Mouse (Mus musculus) adrenal gland, postnatal 14 days (tissue): ENCODE results near the gene Diaph3. TPM values are rescaled to one million over a fixed set of nuclear protein-coding genes. Genes with fewer than 3 reads are reported as not detected.

Source experiments
- DNase-seq: peaks from one replicate; pipeline ENCODE4 v3.0.0; 2021; ENCODE audit warnings: mixed read lengths
- long read RNA-seq, 2 experiments: library from polyadenylated mRNA; stranded (forward); transcript quantifications; one replicate each; pipeline ENCODE4 v2.0.0; 2021
- total RNA-seq: library from RNA; stranded (reverse); gene quantifications from 2 replicates; pipeline ENCODE4 v1.2.3, GENCODE M21; 2021

Gene Diaph3
- 8.5 and 8.6 TPM in 2 replicates for total RNA-seq
- long read RNA-seq, experiment 1: 0 reads
- long read RNA-seq, experiment 2, full-length matches to known transcripts: 3 of 5 reads
- long read RNA-seq, experiment 2, partial matches to known transcripts: 1 of 5 reads
- long read RNA-seq, experiment 2, other reads (novel, unspliced or antisense): 1 of 5 reads

DNA sequence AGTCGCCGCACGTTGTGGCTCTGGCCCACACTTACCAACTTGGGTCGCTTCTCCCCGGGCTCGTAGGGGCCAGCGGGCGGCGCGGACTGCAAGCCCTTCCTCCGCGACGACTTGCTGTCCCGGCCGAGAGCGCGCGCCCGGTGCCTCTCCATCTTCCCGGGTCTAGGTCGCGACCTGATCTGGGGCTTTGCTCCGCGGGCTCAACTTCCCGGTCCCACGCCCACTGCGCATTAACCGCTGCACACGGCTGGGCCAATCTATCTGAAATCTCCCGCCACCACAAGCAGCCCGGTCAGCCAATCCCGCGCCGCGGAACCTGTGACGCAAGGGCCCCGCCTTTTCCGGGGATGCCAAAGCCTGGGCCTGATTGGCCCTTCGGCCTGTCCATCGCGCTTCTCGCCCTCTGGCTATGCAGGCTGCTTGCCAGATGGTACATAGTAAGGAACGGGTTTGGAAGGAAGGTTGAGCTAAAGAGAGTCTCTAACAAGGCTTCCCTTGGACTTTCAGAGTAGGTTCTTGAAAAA lies at the start of gene Diaph3:
TSS of gene Diaph3 (minus strand) at position 273 of the 524 bp plus-strand sequence.
- DNase-seq: peak; percentile 98

DNA sequence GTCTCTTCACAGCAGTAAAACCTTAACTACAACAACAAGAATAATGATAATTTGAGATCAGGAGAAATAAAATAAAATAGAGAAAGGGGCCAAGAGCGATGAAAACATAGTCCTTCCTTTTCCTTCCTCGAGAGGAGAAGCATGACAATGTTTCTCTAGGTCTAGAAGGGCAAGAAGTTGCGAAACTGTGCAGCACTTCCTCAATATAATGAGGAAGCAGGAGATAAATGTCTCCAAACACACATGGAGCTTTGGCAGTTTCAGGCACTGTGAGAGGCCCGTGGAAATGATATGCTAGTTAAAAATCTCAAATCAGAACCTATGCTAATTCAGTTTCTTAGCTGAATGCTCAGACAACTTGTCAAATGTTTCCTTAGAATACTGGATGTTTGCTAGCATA lies 49.6 kb upstream of the Diaph3 start:
- no peak for DNase-seq

DNA sequence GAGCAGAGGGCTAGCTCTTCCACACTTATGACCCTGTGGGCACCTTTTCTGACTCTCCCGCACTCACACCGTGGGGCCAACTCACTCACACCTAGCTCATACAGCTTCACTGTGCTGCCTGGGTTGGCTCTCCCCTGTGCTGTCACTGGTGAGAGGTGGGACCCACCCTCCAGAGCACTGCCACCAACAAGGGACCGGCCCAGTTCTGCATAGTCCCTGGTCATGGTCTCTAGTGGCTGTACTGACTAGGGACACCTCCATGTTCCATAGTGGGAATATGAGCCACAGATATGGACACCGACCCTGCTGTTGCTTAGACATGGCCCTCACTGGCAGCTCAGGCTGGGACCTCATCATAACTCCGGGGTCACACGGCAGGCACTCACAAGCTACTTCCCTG lies 30.5 kb upstream of the Diaph3 start:
- DNase-seq: no peak

DNA sequence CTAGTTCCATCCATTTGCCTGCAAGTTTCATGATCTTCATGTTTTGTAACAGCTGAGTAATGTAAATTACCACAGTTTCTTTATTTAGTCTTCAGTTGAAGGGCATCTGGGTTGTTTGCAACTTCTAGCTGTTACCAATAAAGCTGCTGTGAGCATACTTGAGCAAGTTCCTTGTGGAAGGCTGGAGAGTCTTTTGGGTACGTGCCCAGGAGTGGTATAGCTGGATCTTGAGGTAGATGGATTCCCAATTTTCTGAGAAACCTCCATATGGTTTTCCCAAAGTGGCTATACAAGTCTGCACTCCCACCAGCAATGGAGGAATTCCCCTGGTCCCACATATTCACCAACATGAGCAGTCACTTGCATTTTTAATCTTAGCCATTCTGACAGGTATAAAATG lies 28.1 kb upstream of the Diaph3 start:
- no peak for DNase-seq

DNA sequence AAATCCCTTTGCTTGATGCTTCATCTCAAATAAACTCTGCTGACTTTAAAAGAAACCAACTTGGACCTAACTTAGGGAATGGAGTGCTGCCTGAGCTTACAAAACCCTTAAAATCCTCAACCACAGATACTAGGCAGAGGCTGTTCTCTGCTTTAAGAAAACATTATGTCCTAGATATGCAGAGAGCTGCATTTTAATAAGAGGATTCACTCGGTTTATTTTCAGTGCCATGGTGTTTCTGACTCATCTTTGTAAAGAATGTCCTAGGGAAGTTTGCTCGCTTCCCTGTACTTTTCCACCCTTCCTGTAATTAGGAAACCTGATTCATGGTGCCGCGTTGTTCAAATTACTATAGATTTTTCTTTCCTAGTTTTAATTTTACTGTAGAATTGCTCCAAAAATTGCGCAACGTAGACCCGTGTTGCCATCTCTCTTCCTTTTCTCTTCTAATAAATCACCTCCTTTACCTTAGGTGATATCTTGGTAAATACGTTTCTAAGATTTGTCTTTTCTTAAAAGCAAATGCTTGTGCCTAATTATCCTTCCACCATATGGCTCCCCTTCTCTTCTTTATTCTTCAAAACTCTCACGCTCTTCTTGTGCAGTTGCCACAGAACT lies 14.7 kb upstream of the Diaph3 start:
- no peak for DNase-seq

DNA sequence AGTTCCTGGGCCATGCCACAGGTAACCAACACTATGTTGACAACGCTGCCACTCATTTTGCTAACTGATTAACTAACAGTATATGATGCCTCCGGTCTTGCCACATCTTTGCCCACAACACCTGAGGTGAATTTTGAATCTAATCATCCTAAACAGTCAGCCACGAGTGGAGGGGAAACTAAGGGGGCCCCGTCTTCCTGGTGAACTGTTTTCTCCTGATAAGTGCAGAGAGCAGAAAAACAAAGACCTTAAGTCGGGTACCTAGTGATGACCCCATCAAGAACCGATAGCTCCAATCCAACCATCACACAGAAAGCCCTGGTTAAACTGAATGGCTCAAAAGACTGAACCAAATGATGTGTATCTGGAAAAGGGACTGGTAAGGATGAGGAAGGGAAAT lies 8.6 kb upstream of the Diaph3 start:
- no peak for DNase-seq

DNA sequence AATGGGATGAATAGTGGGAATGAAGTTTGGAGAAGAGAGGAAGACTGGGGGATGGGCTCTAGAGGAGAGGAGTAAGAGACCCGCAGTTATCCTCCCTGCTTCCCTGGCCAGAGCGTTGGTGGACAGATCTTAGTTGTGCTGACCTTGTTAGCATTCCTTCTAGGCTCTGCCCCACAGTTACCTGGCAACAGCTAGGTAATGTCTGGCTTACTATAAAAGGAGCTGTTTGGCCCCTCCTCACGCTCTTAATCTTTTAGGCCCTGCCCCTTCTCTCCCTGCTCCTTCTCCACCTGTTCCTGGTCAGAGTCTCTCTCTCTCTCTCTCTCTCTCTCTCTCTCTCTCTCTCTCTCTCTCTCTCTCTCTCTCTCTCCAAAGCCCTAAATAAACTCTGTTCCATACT lies 5.7 kb upstream of the Diaph3 start:
- DNase-seq: no peak

DNA sequence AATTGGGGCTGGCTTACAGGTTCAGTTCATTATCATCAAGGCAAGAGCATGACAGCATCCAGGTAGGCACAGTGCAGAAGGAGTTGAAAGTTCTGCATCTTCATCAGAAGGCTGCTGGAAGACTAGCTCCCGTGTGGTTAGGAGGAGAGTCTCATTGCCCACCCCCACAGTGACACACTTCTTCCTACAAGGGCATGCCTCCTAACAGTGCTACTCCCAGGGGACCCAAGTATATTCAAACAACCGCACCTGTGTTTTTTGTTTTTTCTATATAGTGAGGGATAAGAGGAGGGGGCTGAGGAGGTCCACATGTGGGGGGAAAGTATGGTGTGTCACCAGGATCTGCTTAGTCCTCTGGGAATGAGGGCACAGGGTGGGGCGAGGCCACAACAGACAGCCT lies 4.3 kb upstream of the Diaph3 start:
- no peak for DNase-seq

DNA sequence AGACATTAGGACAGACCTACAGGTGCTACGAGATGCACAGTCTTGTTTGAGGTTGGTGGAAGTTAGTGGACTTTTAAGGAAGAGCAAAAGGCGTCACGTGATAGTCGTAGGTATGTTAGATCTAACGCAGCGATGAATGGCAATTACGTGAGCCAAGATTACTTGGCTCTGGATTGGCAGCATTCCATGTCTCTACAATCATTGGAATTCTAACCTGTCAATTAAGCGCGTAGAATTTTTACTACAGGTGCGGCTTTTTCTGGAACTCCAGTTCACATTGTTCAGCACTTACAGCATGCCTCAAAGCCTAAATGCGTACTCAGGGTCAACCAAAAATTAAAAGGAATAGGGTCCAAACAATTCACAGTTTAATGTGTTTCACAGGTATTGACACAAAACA lies 742 bp upstream of the Diaph3 start:
- DNase-seq: no peak

DNA sequence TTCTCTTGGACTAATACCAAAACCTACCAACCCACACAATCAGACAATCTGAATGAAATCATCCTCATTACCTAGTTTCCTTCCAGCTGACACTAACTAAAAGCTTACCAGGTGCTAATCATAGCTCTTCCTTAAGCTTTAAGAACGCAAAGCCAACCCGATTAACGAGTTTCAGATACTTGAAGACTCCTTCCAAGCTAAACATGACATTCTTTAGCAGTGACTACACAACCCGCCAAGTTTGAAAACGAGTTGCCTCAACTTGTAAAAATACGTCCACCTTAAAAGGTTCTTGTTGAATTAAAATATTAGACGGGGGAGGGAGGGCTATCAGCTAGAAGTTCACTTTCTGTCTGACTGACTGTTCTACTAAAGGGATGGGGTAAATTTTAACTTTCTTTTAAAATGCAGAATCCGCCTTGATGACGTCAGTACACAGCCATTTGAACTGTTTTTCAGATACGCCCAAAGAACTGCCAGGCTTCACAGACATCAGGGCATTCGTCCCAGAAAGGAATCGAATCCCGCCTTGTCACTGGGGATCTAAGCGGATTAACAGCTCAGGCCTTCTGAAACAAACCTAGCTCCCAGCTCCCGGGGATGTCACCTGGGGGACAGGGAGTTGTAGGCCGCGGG lies 590 bp downstream of the Diaph3 start:
- DNase-seq: no peak

DNA sequence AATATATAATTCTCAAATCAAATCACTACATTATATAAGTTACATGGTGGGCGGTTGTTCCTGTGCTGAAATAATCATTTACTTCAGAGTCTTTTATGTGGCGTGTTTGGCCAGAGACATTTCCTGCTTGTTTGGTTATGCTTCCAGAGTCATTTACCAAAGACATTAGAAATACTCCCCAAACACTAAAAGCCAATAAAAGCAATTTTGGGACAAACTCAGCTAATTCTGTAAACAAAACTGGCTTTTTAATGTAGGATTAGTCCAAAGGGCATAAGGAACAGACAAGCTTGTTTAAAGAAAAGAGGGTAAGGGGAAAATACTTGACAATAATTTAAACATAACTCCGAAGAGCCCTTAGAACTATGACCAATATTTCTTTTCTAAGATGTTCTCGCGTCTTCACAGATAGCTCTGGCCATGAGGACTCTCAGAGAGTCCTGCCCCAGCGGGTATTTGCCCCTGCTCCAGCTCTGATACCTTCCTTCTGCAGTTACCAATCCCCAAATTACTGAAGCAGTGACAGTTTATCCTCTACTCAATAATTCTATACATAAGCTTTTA lies 14.9 kb downstream of the Diaph3 start:
- DNase-seq: no peak

DNA sequence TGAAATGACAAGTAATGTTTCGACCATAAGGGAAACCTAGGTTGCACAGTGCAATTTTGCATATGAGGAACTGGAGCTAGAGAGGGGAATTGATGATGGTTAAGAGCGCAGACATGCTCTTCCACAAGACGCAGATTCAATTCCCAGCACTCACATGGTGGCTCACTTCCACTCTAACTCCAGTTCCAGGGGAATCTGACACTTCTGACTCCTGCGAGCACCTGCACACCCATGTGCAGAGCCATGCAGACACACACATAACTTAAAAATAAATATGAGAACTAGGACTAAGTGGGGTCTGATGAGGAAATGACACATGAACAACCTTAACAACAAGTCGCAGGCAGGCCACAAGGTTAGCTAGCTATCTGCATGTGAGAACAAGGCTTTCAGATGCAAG lies 15.5 kb downstream of the Diaph3 start:
- DNase-seq: no peak

DNA sequence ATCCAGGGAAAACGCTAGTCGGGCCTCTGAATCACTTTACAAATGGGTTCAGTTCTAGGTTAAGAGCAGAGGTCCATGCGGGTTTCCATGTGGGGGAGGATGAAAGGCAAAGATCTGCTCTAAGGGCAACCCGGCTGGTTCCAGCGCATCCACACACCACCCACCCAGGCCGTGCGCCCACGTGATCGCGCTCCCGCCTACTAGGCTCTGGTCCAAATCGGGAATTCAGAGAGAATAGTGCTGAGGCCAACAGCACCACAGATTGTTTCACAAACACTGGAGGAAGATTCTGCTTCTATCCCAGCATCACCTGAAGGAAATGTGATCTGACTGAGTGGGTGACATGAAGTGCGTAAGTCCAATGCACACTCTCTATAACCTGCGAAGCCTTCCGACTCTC lies 17.9 kb downstream of the Diaph3 start:
- no peak for DNase-seq

DNA sequence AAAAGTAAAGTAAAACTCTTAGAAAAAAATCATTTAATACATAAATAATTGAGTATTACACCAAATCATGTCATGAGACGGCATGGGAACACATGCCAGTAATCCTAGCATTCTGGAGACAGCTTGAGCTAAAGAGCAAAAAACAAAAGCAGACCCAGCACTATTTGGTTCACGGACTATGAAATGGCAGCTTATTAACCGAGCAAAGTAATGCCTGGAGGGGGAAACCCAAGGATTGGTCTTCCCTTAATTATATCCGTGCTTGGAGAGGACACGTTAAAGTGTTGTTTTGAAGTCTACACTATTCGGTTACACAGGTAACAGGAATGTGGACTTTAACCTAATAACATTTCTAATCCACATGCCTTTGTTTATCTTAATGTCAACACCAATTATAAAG lies 19.2 kb downstream of the Diaph3 start:
- DNase-seq: no peak

DNA sequence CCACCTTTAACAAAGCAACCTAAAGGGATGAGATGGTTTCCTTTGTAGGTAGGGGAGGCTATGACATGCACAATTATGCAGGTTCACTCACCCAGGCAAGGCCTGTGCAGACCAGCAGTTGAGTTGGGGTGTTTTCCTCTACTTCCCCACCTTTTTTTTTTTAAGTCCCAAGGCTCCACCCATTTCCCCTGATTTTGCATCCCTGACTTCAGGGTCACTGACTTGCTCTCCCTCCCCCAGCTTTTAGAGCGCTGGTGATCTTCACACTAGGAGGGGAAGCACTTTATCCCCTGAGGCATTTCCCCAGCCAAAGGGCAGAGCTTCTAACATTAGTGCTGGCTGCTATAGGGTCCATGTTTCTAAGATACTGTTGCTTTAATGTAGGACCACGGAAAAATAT lies 30.4 kb downstream of the Diaph3 start:
- no peak for DNase-seq

DNA sequence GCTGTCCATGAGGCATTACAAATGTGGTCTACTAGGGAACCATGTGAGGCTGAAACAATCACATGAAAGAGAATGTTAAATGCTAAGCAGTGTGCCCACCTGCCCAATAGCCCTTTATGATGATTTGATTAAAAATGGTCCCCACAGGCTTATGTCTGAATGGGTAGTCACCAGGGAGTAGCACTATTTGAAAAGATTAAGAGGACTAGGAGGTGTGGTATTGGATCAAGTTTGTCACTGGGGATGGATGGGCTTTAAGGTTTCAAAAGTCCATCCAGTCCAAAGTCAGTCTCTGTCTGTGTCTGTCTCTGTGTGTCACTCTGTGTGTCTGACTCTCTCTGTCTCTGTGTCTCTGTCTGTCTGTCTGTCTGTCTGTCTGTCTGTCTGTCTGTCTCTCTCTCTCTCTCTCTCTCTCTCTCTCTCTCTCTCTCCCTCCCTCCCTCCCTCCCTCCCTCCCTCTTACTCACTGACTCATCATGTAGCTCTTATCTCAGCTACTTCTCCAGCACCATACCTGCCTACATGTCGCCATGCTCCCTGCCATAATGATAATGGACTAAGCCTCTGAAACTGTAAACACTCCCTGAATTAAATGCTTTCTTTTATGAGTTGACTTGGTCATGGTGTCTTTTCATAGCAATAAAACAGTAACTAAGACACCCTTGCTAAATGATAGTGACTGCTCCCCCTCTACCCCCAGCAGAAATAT lies 41.5 kb downstream of the Diaph3 start:
- no peak for DNase-seq

DNA sequence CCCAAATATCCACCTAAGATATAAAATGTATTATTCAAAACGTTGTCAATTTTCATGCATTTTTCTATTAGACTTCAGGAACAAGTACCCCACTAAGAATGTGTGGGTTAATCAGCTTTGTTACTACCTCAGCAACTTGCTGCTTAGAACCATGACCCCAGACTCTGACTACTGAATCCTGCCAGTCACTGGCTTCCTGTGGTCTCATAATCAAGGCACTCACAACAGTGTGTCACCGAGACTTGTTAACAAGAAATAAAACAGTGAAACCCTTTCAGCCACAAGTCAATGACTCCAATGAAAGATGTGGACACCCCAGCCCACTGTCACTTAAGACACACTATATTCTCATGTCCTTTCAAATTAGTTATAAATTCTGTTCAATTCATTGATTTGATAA lies 42.9 kb downstream of the Diaph3 start:
- DNase-seq: no peak

DNA sequence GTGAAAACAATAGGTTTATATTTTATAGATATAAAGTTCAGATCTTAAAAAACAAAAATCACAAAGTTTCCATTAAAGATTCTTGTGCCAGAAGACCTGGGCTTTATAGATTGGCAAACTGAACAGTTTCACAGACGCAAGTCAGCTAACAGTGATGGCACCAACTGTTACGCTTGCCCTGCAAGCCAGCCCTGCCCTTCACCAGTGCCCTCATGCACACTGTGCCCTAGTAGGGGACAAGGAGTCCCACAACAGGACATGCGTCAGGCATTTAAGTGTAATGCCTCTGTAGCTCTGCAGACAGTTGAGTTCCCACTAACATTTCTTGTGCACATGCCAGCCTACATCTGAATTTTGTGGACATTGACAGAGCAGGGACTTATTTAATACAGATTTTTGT lies 49.5 kb downstream of the Diaph3 start:
- DNase-seq: no peak

DNA sequence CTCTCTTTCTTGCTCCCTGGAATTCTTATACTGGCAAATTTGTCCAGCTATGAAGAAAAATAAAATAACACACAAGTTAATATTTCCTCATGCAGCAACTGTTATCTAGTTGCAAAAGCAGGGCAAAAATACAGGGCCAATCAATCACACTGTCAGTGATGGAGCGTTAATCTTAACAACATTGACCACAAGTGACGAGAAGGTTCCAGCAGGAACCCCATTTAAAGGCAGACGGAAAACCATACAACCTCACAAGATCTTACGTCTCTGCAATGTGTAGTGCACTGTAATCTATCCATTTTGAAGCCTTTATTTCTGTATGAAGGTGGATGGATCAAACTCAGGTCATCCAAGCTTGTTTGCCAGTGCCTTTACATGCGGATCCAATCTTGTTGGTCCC lies 49.9 kb downstream of the Diaph3 start:
- DNase-seq: no peak

DNA sequence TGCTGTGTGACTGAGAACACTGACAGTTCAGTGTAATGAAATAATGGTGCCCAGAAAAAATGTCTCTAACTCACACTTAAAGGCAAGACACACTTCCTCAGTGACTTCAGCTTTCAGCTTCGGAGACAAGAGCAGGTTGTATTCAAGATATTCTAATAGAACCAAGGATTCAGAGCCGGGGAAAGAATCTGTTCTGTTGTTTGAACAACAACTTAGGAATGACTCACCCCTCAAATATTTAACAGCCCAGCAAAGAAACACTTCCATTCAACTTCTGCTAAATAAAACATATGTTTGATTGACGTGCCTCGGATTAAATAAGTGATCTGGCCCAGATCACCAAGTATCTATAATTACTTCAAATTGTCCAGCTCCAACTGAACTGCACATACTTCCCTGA lies 52.1 kb downstream of the Diaph3 start:
- DNase-seq: no peak

DNA sequence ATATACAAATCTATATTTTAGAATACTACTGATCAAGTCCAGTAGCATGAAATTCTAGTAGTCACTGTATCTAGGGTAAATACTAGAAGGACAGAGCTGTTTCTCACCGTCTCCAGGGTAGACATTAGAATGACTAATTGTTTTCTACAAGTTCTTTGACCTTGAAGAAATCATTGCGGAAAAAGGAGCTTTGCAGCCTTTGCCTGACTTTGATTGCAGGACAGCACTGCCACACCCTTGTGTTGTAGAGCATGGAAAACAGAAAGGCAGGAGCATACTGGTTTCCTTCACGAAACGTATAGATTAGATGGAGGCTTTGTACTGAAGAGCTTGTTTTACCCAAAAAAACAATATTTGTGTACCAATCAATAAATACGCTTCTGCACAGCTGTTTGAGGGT lies 52.6 kb downstream of the Diaph3 start:
- DNase-seq: no peak

DNA sequence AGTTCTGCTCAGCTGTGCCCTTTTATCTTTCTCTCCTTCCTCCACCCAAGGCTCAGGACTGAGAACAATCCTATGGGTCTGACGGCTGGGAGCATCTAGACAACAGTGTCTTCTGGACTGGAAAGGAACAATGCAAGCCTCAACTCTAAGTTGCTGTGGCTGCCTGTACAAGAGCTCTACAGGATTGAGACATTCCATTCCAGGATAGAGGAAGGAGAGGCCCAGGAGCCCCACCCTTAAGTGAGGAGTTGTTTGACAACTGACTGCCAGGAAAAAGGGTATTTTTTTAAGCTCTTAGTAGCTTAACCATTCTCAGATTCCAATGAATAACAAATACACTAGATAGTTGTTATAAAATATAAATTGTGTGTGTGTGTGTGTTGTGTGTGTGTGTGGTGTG lies 53.0 kb downstream of the Diaph3 start:
- no peak for DNase-seq

DNA sequence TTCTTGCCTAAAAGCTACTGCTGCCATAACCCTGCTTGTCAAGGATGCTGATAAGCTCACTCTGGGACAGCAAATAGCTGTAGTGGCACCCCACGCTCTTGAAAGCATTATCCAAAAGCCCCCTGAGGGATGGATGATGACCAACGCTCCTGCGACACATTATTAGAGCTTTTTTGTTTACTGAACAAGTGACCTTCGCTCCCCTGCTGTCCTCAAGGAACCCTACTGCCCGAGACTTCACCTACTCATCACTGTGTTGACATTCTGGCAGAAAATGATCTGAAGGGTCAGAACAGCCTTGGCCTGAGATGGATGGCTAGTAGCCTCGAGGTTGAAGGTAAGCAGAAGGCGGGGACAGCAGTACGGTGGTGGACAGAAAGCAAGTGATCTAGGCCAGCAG lies 56.1 kb downstream of the Diaph3 start:
- peak; percentile 39 for DNase-seq
